Mouse (Mus musculus) layer of hippocampus, postnatal 10 days (tissue): ENCODE data around the gene Prss42. TPM values are rescaled to one million over a fixed set of nuclear protein-coding genes. Genes with fewer than 3 reads are reported as not detected.
"Not testable (repeated sequence)": the region's sequence is repeated elsewhere in the genome, so short reads cannot be mapped to it uniquely, and the experiment has no call there.

Experiments
- DNase-seq, 2 experiments: peaks; one replicate each; pipeline ENCODE4 v3.0.0; 2021; ENCODE audit warnings: low spot score in 2 of 2
- total RNA-seq, 2 experiments: library from RNA; stranded (reverse); gene quantifications; 2 replicates each; pipeline ENCODE4 v1.2.3; 2021

Prss42 gene
- total RNA-seq, 2 experiments from 2014 or later: not detected

DNA sequence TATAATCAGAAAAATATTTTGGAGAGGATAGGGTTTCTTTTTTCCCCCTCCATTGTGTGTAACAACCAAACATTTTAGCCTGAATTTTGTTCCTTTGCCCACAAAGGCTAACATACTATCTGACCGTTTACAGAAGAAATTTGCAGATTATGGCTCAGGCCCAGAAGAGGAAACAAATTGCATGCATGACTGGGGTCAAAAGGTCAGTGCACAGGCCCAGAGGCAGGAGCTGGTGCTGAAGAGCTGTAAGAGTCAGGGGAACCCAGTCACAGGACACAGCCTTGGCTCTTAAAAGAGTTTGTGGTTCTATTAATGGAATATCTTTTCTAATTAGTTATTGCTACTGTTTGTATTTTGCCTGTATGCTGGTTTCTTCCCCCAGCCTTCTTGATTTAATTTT lies 14.4 kb upstream of the Prss42 start:
- no peak for DNase-seq

- DNase-seq: no peak
Observed at GRCm38 (mm10) chr9:110788169-110788568, 9.8 kb upstream of the Prss42 start.

DNA sequence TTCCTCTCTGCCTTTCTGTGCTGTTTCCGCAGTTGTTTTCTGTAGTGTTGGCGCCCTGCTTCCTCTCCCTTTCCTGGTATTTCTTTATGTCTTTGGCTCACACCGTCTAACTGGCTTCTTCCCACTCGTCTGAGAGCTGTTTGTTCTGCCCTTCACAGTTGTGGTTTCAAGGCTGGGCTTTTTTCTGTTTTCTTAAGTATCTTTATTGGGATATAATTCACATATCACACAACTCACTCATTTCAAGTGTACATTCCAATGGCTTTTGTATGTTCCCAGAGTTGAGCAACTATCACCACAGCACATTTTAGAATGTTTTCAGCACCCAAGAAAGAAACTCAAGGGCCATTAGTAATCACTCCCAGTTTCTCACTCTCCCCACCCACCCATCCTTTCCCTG lies 7.5 kb upstream of the Prss42 start:
- DNase-seq: no peak

DNA sequence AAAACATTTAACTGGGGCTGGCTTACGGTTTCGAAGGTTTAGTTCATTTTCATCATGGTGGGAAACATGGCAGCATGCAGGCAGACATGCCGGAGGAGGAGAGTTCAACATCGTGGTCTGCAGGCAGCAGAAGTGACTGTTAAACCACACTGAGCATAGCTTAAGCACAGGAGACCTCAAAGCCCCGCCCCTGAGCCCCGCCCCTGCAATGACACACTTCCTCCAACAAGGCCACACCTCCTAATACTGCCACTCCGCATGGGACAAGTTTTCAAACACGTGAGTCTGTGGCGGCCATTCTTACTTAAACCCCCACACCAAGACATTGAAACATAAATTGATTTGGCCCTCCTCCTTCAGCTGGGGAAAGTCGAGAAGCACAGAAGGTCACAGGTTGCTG lies 953 bp upstream of the Prss42 start:
- no peak for DNase-seq

- no peak for DNase-seq
Observed at GRCm38 (mm10) chr9:110800834-110801479, 3.0 kb downstream of the Prss42 start.

DNA sequence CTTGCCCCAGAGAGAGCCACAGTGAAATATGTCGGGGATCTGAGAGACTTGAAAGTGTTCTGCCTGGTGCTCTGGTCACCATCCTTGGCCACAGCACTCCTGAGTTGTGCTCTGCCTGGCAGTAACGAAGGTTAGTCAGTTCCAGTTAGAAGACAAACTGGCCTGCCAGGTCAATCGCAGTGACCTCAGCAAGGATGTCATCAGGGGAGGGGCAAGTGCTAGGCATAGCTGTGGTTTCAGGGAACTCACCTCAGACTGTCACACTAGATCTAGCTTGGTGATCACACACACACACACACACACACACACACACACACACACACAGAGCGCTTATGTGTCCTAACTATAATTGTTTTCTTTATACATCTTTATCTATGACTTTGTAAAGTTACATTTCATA lies 5.3 kb downstream of the Prss42 start:
- DNase-seq: no peak

GRCm38 (mm10) chr9:110810051-110810450 lies 12.1 kb downstream of the Prss42 start:
- DNase-seq: no peak

DNA sequence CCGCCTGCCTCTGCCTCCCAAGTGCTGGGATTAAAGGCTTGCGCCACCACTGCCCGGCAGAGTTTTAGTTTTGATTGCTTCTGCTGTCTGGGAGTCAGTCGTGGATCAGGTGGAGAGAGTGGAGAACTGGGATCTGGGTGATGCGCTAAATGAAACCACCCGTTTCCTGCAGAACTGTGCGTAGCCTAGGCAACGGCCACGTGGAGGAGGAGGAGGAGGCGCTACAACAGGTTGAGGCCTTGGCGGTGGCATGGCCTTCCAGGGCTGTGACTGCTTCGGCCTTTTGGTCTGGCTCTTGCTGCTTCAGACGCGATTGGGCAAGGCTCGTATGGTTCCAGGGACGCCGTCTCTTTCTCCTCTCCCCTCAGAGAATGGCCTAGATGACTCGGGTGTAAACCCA lies 15.8 kb downstream of the Prss42 start, which contains the start of gene Prss44:
Gene Prss44 (plus strand): TSS at position 206 of the 400 bp plus-strand sequence.
- DNase-seq: no peak

DNA sequence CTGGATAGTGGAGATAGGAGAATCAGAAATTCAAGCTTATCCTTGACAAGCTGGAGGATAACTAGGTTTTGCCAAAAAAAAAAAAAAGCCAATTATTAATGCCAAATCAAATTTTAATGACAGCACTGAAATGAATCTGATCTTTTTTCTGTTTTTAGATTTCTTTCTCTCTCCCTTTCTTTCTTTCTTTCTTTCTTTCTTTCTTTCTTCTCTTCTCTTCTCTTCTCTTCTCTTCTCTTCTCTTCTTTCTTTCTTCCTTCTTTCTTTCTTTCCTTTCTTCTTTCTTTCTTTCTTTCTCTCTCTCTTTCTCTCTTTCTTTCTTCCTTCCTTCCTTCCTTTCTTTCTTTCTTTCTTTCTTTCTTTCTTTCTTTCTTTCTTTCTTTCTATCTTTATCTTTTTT lies 22.6 kb downstream of the Prss42 start:
- DNase-seq: not testable (repeated sequence)

- DNase-seq: no peak
Observed at GRCm38 (mm10) chr9:110821436-110821835, 23.5 kb downstream of the Prss42 start.

DNA sequence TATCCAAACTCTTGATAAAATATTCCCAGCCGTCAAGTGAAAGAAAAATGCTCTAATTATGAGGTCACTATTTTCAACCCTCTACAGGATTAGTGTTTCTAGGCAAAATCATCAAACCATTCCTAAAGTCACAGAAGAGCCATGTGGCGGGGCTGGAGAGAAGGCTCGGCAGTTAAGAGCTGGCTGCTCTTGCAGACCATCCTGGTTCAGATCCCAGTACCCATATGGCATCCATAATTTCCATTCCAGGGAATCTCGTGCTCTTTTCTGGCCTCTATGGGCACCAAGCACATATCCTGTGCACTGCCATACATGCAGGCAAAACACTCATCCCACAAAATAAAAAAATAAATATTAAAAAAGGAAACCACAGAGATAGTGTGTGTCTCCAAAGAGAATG lies 27.5 kb downstream of the Prss42 start:
- DNase-seq: no peak

- DNase-seq: no peak
Observed at GRCm38 (mm10) chr9:110825832-110826231, 27.9 kb downstream of the Prss42 start.

- DNase-seq: no peak
Observed at GRCm38 (mm10) chr9:110826390-110826789, 28.4 kb downstream of the Prss42 start, which contains the start of gene Prss43. Prss43 (plus strand) TSS chr9:110826690.

DNA sequence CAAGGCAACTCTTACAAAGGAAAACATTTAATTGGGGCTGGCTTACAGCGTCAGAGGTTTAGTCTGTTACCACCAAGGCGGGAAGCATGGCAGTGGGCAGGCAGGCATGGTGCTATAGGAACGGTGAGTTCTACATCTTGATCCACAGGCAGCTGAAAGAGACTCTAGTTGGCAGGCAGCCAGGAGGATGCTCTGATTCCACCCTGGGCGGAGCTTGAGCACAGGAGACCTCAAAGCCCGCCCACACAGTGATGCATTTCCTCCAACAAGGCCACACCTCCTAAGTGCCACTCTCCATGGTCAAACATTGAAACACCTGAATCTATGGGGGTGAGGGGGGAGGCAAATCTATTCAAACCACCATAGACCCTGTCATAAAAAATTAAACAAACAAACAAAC lies 35.1 kb downstream of the Prss42 start:
- DNase-seq: no peak

- DNase-seq: no peak
Observed at GRCm38 (mm10) chr9:110834411-110834810, 36.4 kb downstream of the Prss42 start, which contains the start of gene Prss45. Prss45 (plus strand) TSS chr9:110834588.

DNA sequence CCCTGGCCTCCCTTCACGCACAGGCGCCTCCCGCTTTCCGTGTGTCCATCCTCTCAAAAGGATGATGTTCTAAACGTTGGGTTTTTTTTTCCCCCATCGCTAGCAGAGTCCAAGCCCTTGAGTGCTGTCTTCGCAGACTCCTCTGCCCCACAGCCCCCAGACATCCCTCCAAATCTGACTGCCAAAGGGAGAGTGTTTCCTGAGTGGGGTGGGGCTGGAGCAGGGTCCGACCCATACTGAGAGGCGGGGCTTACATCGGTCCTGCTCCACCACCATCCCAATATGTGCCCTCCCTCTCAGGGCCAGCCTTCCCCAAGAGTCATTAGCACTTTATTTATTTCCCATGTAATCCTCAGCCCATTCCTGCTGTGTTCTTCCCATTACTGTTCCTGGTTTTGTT lies 37.0 kb downstream of the Prss42 start:
- DNase-seq: no peak

DNA sequence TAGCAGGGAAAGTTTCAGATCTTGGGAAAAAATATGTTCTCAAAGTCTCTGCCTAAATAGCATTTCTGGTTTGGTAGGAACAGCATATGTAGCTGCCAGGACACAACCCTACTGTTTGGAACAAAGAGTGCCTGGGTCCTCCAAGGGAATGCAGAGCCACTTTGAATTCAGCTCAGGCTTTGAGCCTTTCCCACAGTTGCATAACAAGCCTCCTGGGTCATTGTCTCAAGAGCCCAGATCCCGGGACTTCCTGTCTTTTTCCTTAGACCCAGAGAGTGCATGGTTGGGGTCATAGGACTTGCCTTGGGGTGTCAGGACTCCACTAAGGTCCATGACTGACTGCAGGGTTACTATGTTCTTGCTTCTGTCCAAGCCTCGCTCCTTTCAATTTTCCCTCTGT lies 38.1 kb downstream of the Prss42 start:
- peak in 1 of 2 experiments; percentile 34 for DNase-seq

DNA sequence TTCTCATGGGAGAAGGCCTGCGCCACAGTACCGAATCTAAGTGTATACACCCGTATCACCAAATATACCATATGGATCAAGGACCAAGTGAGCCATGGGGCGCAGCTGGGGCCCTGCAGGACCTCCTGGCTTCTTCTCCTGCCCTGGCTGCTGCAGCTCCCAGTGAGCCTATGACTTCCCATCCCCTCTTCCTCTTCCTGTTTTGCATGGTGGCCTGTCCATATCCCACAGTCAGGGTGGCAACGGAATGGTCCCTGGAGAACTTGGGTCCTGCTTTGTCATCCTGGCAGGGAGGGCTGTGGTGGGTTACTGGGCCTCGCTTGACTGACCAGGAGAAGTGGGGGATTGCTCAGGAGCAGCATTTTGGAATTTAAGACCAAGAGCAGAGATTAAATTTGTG lies 42.9 kb downstream of the Prss42 start:
- no peak for DNase-seq

DNA sequence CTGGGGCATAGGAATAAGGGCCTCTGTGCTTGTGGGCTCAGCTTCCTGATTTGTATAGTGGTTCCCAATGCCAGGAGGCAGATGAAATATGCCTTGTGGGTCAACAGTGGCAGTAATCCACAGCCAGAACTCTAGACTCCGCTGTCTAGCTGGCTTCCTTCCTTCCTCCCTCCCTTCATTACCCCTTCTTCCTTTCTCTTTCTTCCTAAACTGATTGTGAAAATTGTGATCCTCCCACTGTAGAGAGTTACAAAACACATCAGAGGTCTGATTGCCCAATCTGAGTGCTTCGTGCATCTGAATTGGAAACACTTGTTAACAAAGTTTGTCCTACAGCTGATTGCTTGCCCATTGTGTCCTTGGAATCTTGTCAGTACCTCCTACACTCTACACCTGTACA lies 43.5 kb downstream of the Prss42 start:
- DNase-seq: no peak

GRCm38 (mm10) chr9:110844206-110844605 lies 46.2 kb downstream of the Prss42 start, which contains the start of gene Prss46:
Prss46 (plus strand) TSS chr9:110844506.
- DNase-seq: no peak

- DNase-seq: no peak
Observed at GRCm38 (mm10) chr9:110849162-110849561, 51.2 kb downstream of the Prss42 start.
